Mouse (Mus musculus) forebrain, embryonic 11.5 days (tissue): ENCODE data around the gene Pspn. TPM values are rescaled to one million over a fixed set of nuclear protein-coding genes. Genes with fewer than 3 reads are reported as not detected.

ENCODE experiments used
- ATAC-seq: fragments of 200-750 bp; cut with Nextera tagmentation; replicated peaks from 2 replicates; pipeline ENCODE4 v1.8.0; 2017; ENCODE audit warnings: moderate TSS enrichment; ENCODE audit not compliant: low FRiP score
- DNase-seq: peaks from one replicate; pipeline ENCODE4 v3.0.0-alpha.2; 2017; ENCODE audit warnings: low spot score
- H3K27ac ChIP-seq: fragments of 300-500 bp; sonication (generic); 2 replicates; pipeline ENCODE4 v1.5.1; 2014; ENCODE audit warnings: low read depth, low read length
- H3K27me3 ChIP-seq: fragments of 300-500 bp; sonication (generic); 2 replicates; pipeline ENCODE4 v1.6.1; 2014; ENCODE audit warnings: mild to moderate bottlenecking, low read length, mixed read lengths; ENCODE audit not compliant: control insufficient read depth, insufficient read depth
- H3K36me3 ChIP-seq: fragments of 300-500 bp; sonication (generic); 2 replicates; pipeline ENCODE4 v1.6.1; 2014; ENCODE audit warnings: mild to moderate bottlenecking, low read length, moderate library complexity, mixed read lengths; ENCODE audit not compliant: control insufficient read depth, insufficient read depth
- H3K4me1 ChIP-seq: fragments of 300-500 bp; sonication (generic); replicated peaks from 2 replicates; pipeline ENCODE4 v1.6.1; 2014; ENCODE audit warnings: low read length, mixed read lengths; ENCODE audit not compliant: control insufficient read depth, insufficient read depth
- H3K4me2 ChIP-seq: fragments of 300-500 bp; sonication (generic); 2 replicates; pipeline ENCODE4 v1.6.1; 2014; ENCODE audit warnings: low read depth, mild to moderate bottlenecking, low read length, moderate library complexity, mixed read lengths; ENCODE audit not compliant: severe bottlenecking
- H3K4me3 ChIP-seq: fragments of 300-500 bp; sonication (generic); 2 replicates; pipeline ENCODE4 v1.5.1; 2014; ENCODE audit warnings: low read depth, low read length
- H3K9ac ChIP-seq: fragments of 300-500 bp; sonication (generic); 2 replicates; pipeline ENCODE4 v1.6.1; 2014; ENCODE audit warnings: low read length
- H3K9me3 ChIP-seq: fragments of 300-500 bp; sonication (generic); 2 replicates; pipeline ENCODE4 v1.6.1; 2016; ENCODE audit warnings: low read length, mixed read lengths; ENCODE audit not compliant: control insufficient read depth
- WGBS: fragments of 180-500 bp; shearing (Covaris S2); extraction: QIAGEN DNeasy Blood & Tissue Kit; methylation state at CpG from one replicate; pipeline ENCODE4 v1.1.7; 2014; 5-methylcytosine and 5-hydroxymethylcytosine counted together
- polyA plus RNA-seq: library from polyadenylated mRNA; unstranded; fragments of >200 nt; fragmentation: Nextera tagmentation; extraction: Ambion mirVana; gene quantifications from 2 replicates; pipeline ENCODE4 v1.2.1, GENCODE M21; 2014

The Pspn gene
- polyA plus RNA-seq, 1 experiment from 2014 or later: 0.76 TPM

- Histone ChIP-seq H3K4me1 (peaks cover 11% of the 10 kb centered on the region; the same call in 1 of the 2 replicates), H3K9ac (peak overlapping the region; percentile 98), H3K36me3 (peaks cover 22% of the 10 kb centered on the region), H3K4me3 (peak overlapping the region; percentile 98), H3K4me2 (peak overlapping the region; percentile 97), H3K9me3 (no peaks in the 10 kb centered on the region), H3K27ac (no peak overlapping the region), H3K27me3 (no peaks in the 10 kb centered on the region)
- ATAC-seq (no peak), DNase-seq (no peak)
- WGBS: 62% methylated on average over 8 of the region's 8 CpGs
Measured at GRCm38 (mm10) chr17:57029691-57030090, 29.9 kb upstream of the Pspn start.

GRCm38 (mm10) chr17:57027471-57027870, 27.7 kb upstream of the Pspn start:
- Histone ChIP-seq H3K27ac (no peak overlapping the region), H3K9ac (no peak overlapping the region), H3K4me2 (no peak overlapping the region), H3K9me3 (no peaks in the 10 kb centered on the region), H3K36me3 (peaks cover 34% of the 10 kb centered on the region), H3K4me1 (peaks cover 11% of the 10 kb centered on the region; the same call in 1 of the 2 replicates), H3K4me3 (no peak overlapping the region), H3K27me3 (no peaks in the 10 kb centered on the region)
- ATAC-seq (no peak), DNase-seq (no peak)
- 88% methylated on average over 4 of the region's 4 CpGs for WGBS

GRCm38 (mm10) chr17:57020960-57021359, 21.1 kb upstream of the Pspn start:
- H3K36me3 ChIP-seq: peaks cover 27% of the 10 kb centered on the region
- no peaks in the 10 kb centered on the region for H3K27me3 ChIP-seq
- no peaks in the 10 kb centered on the region for H3K4me1 ChIP-seq
- H3K4me3 ChIP-seq: no peak overlapping the region
- 91% methylated on average over 5 of the region's 5 CpGs for WGBS
- DNase-seq (no peak), ATAC-seq (no peak)
- no peaks in the 10 kb centered on the region for H3K9me3 ChIP-seq
- H3K27ac ChIP-seq: no peak overlapping the region
- no peak overlapping the region for H3K9ac ChIP-seq
- H3K4me2 ChIP-seq: no peak overlapping the region

- H3K4me2 ChIP-seq: no peak overlapping the region
- no peak overlapping the region for H3K4me3 ChIP-seq
- DNase-seq (no peak), ATAC-seq (no peak)
- H3K4me1 ChIP-seq: no peaks in the 10 kb centered on the region
- H3K36me3 ChIP-seq: peaks cover 18% of the 10 kb centered on the region
- no peak overlapping the region for H3K9ac ChIP-seq
- H3K27me3 ChIP-seq: no peaks in the 10 kb centered on the region
- WGBS: 83% methylated on average over 2 of the region's 2 CpGs
- H3K27ac ChIP-seq: no peak overlapping the region
- no peaks in the 10 kb centered on the region for H3K9me3 ChIP-seq
Measured at GRCm38 (mm10) chr17:57019693-57020092, 19.9 kb upstream of the Pspn start.

GRCm38 (mm10) chr17:57012245-57012795, 12.5 kb upstream of the Pspn start:
- Histone ChIP-seq H3K9ac (peak overlapping the region; percentile 78; the same call in 1 of the 2 replicates), H3K36me3 (peaks cover 3% of the 10 kb centered on the region; the same call in 1 of the 2 replicates), H3K4me2 (peak overlapping the region; percentile 78), H3K27ac (no peak overlapping the region; the same call in 1 of the 2 replicates), H3K4me1 (peaks cover 11% of the 10 kb centered on the region), H3K27me3 (no peaks in the 10 kb centered on the region), H3K9me3 (no peaks in the 10 kb centered on the region), H3K4me3 (peak overlapping the region; percentile 76)
- ATAC-seq (0 out of 2 replicates have a peak, but pooled peaks have one; percentile 0), DNase-seq (no peak)
- WGBS: 75% methylated on average over 13 of the region's 13 CpGs

- DNase-seq (peak; percentile 98), ATAC-seq (peak; percentile 90)
- Histone ChIP-seq H3K4me2 (peak within 1 kb of the TSS; percentile 78), H3K27me3 (no peaks in the 10 kb centered on the region), H3K9ac (peak within 1 kb of the TSS; percentile 80), H3K36me3 (peaks cover 6% of the 10 kb centered on the region; the same call in 1 of the 2 replicates), H3K4me3 (peak within 1 kb of the TSS; percentile 76), H3K4me1 (peaks cover 11% of the 10 kb centered on the region), H3K27ac (peak within 1 kb of the TSS; percentile 86), H3K9me3 (no peaks in the 10 kb centered on the region)
- WGBS: under 1% methylated on average over 48 of the region's 51 CpGs
Measured at GRCm38 (mm10) chr17:57011236-57012141, 11.7 kb upstream of the Pspn start, which contains the start of the genes Gtf2f1 and Gm17949. Gtf2f1 (minus strand) TSS chr17:57011288. Gm17949 (plus strand) TSS chr17:57011469.

- Histone ChIP-seq H3K4me2 (peak overlapping the region; percentile 77), H3K9me3 (no peaks in the 10 kb centered on the region), H3K9ac (peak overlapping the region; percentile 80), H3K4me1 (peaks cover 11% of the 10 kb centered on the region), H3K4me3 (peak overlapping the region; percentile 76), H3K36me3 (peaks cover 6% of the 10 kb centered on the region; the same call in 1 of the 2 replicates), H3K27ac (peak overlapping the region; percentile 46; the same call in 1 of the 2 replicates), H3K27me3 (no peaks in the 10 kb centered on the region)
- peak; percentile 47 for ATAC-seq
- WGBS: under 1% methylated on average over 19 of the region's 19 CpGs
- DNase-seq: no peak
Measured at GRCm38 (mm10) chr17:57010911-57011235, 11.1 kb upstream of the Pspn start.

GRCm38 (mm10) chr17:57007137-57007905, 7.5 kb upstream of the Pspn start:
- H3K9ac ChIP-seq: no peak overlapping the region
- no peaks in the 10 kb centered on the region for H3K27me3 ChIP-seq
- no peak overlapping the region for H3K4me3 ChIP-seq
- peaks cover 10% of the 10 kb centered on the region for H3K4me1 ChIP-seq
- no peaks in the 10 kb centered on the region for H3K9me3 ChIP-seq
- no peak overlapping the region for H3K27ac ChIP-seq
- DNase-seq (no peak), ATAC-seq (no peak)
- H3K36me3 ChIP-seq: peaks cover 9% of the 10 kb centered on the region; the same call in 1 of the 2 replicates
- 92% methylated on average over 13 of the region's 13 CpGs for WGBS
- H3K4me2 ChIP-seq: peak overlapping the region; percentile 8; the same call in 1 of the 2 replicates
